Mouse (Mus musculus) C2C12 (cell line): ENCODE results near the gene Arap2.
"Not testable (repeated sequence)": the region's sequence is repeated elsewhere in the genome, so short reads cannot be mapped to it uniquely, and the experiment has no call there.

Source experiments
- CTCF ChIP-seq: IDR thresholded peaks from one replicate; pipeline ENCODE4 v1.5.1; 2011; ENCODE audit not compliant: control insufficient read depth, insufficient read depth, insufficient read length
- MYOG ChIP-seq: IDR thresholded peaks from one replicate; pipeline ENCODE4 v1.6.1; 2011; ENCODE audit not compliant: control insufficient read depth, insufficient read length; ENCODE audit errors: extremely low read depth

- TF ChIP-seq CTCF, MYOG: not testable (repeated sequence)
Measured at GRCm38 (mm10) chr5:62730573-62730972, 35.4 kb downstream of the Arap2 start.
